Mouse (Mus musculus) midbrain, postnatal 0 days (tissue): ENCODE data around the gene Psmc3. TPM values are rescaled to one million over a fixed set of nuclear protein-coding genes. Genes with fewer than 3 reads are reported as not detected.
A peak's percentile ranks its signal among the peaks of the same experiment; 100 is the strongest.
"Not testable (repeated sequence)": the region's sequence is repeated elsewhere in the genome, so short reads cannot be mapped to it uniquely, and the experiment has no call there.

Experiments used
- ATAC-seq: fragments of 200-750 bp; cut with Nextera tagmentation; 2 replicates; pipeline ENCODE4 v1.8.0; 2017; ENCODE audit warnings: moderate number of reproducible peaks, mild to moderate bottlenecking, moderate TSS enrichment, moderate library complexity; ENCODE audit not compliant: low FRiP score
- DNase-seq: peaks from one replicate; pipeline ENCODE4 v3.0.0-alpha.2; 2015; ENCODE audit warnings: low spot score
- H3K27ac ChIP-seq: fragments of 300-500 bp; sonication (generic); 2 replicates; pipeline ENCODE4 v1.5.1; 2014; ENCODE audit warnings: low read depth, mild to moderate bottlenecking, low read length, mixed read lengths
- H3K27me3 ChIP-seq: fragments of 300-500 bp; sonication (generic); 2 replicates; pipeline ENCODE4 v1.6.1; 2014; ENCODE audit warnings: low read length, control low read depth, mixed read lengths; ENCODE audit not compliant: insufficient read depth
- H3K36me3 ChIP-seq: fragments of 300-500 bp; sonication (generic); 2 replicates; pipeline ENCODE4 v1.6.1; 2014; ENCODE audit warnings: low read length, control low read depth, mixed read lengths; ENCODE audit not compliant: insufficient read depth
- H3K4me1 ChIP-seq: fragments of 300-500 bp; sonication (generic); 2 replicates; pipeline ENCODE4 v1.6.1; 2014; ENCODE audit warnings: mild to moderate bottlenecking, control low read depth, antibody characterized with exemption, low read length, mixed read lengths; ENCODE audit not compliant: insufficient read depth
- H3K4me2 ChIP-seq: fragments of 300-500 bp; sonication (generic); 2 replicates; pipeline ENCODE4 v1.6.1; 2014; ENCODE audit warnings: low read depth, mild to moderate bottlenecking, low read length, mixed read lengths; ENCODE audit not compliant: poor library complexity, severe bottlenecking
- H3K4me3 ChIP-seq: fragments of 300-500 bp; sonication (generic); 2 replicates; pipeline ENCODE4 v1.5.1; 2014; ENCODE audit warnings: low read depth, mild to moderate bottlenecking, low read length, moderate library complexity
- H3K9ac ChIP-seq: fragments of 300-500 bp; sonication (generic); replicated peaks from 2 replicates; pipeline ENCODE4 v1.6.1; 2014; ENCODE audit warnings: mild to moderate bottlenecking, low read length, moderate library complexity, mixed read lengths; ENCODE audit not compliant: poor library complexity, severe bottlenecking
- H3K9me3 ChIP-seq: fragments of 300-500 bp; sonication (generic); 2 replicates; pipeline ENCODE4 v1.6.1; 2016; ENCODE audit warnings: low read length, control low read depth
- CTCF ChIP-seq: IDR thresholded peaks from 2 replicates; pipeline ENCODE4 v1.5.1; 2016; ENCODE audit warnings: antibody characterized with exemption, mild to moderate bottlenecking
- WGBS: fragments of 180-500 bp; shearing (Covaris S2); extraction: QIAGEN DNeasy Blood & Tissue Kit; methylation state at CpG from one replicate; pipeline ENCODE4 v1.1.7; 2014; 5-methylcytosine and 5-hydroxymethylcytosine counted together
- polyA plus RNA-seq: library from polyadenylated mRNA; unstranded; fragments of >200 nt; fragmentation: Nextera tagmentation; extraction: Ambion mirVana; gene quantifications from 2 replicates; pipeline ENCODE4 v1.2.1, GENCODE M21; 2015
- total RNA-seq: library from RNA; depleted of rRNA; stranded (reverse); fragments of >200 nt; gene quantifications from 2 replicates; pipeline ENCODE4 v1.2.3, GENCODE M21; 2014

Gene Psmc3
- total and polyA plus RNA-seq, 2 experiments from 2014 or later = 183 to 245 TPM

DNA sequence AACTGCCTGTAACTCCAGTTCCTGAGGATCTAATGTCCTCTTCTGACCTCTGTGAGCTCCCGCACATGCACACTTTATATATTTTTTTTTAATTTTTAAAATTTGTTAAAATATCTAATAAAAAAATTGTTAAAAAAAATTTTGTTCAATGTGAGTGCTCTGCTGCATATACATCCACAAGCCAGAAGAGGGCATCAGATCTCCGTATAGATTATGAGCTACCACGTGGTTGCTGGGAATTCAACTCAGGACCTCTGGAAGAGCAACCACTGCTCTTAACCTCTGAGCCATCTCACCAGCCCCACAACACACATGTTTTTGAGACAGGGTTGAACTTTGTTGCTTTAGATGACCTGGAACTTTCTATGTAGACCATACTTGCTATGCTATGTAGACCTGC is 20.8 kb upstream of the Psmc3 start:
- Histone ChIP-seq H3K4me1 (no peaks in the 10 kb centered on the region), H3K27ac (no peak overlapping the region), H3K9me3 (no peaks in the 10 kb centered on the region), H3K4me2 (no peak overlapping the region), H3K36me3 (no peaks in the 10 kb centered on the region), H3K4me3 (no peak overlapping the region), H3K9ac (no peak overlapping the region), H3K27me3 (no peaks in the 10 kb centered on the region)
- ATAC-seq = no peak
- WGBS = 18% methylated on average over 3 of the region's 3 CpGs
- no peak for DNase-seq
- TF ChIP-seq CTCF = peak; percentile 35; the same call in 1 of the 2 replicates

DNA sequence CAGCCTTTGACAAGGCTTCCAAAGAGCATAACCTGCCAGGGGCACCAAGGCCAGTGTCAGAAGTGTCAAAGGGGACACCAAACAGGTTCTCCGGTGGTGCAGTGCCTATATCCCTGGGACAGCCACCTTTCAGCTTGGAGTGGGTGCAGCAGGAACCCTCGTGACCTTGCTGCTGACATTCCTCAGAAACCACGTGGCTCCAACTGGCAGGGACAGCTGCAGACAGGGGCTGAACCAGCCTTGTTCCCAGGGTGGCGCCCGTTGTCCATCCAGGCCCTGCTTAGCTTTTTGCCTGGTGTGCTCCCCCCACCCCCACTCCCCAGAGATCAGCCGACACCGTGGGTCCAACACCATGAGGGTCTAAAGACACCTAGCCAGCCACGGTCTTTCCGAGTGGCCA is 18.4 kb upstream of the Psmc3 start, which contains the start of gene Rapsn:
Rapsn (plus strand) TSS at position 236 of the 400 bp plus-strand sequence.
- Histone ChIP-seq H3K9me3 (no peaks in the 10 kb centered on the region), H3K4me1 (no peaks in the 10 kb centered on the region), H3K4me3 (no peak within 1 kb of the TSS), H3K27me3 (no peaks in the 10 kb centered on the region), H3K9ac (no peak within 1 kb of the TSS), H3K4me2 (no peak within 1 kb of the TSS), H3K27ac (no peak within 1 kb of the TSS), H3K36me3 (no peaks in the 10 kb centered on the region)
- no peak for DNase-seq
- 58% methylated on average over 9 of the region's 9 CpGs for WGBS
- ATAC-seq = no peak
- no peak for TF ChIP-seq CTCF

DNA sequence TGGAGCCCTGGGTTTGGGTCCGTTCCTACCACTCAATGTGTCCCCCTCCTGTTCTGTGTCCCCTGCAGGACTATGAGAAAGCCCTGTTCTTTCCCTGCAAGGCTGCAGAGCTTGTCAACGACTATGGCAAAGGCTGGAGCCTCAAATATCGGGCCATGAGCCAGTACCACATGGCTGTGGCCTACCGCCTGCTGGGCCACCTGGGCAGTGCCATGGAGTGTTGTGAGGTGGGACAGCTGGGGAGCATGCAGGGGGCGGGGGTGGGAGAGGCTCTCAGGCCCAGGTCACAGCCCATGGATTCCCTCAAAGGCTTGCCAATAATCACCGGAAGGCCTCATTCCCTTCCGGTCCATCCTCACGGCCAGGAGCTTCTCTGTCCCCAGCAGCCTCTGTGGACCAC is 12.0 kb upstream of the Psmc3 start:
- no peak for TF ChIP-seq CTCF
- Histone ChIP-seq H3K27me3 (no peaks in the 10 kb centered on the region), H3K36me3 (no peaks in the 10 kb centered on the region), H3K9ac (no peak overlapping the region), H3K4me1 (no peaks in the 10 kb centered on the region), H3K4me2 (no peak overlapping the region), H3K4me3 (no peak overlapping the region), H3K27ac (no peak overlapping the region), H3K9me3 (no peaks in the 10 kb centered on the region)
- DNase-seq = no peak
- no peak for ATAC-seq
- 75% methylated on average over 8 of the region's 8 CpGs for WGBS

DNA sequence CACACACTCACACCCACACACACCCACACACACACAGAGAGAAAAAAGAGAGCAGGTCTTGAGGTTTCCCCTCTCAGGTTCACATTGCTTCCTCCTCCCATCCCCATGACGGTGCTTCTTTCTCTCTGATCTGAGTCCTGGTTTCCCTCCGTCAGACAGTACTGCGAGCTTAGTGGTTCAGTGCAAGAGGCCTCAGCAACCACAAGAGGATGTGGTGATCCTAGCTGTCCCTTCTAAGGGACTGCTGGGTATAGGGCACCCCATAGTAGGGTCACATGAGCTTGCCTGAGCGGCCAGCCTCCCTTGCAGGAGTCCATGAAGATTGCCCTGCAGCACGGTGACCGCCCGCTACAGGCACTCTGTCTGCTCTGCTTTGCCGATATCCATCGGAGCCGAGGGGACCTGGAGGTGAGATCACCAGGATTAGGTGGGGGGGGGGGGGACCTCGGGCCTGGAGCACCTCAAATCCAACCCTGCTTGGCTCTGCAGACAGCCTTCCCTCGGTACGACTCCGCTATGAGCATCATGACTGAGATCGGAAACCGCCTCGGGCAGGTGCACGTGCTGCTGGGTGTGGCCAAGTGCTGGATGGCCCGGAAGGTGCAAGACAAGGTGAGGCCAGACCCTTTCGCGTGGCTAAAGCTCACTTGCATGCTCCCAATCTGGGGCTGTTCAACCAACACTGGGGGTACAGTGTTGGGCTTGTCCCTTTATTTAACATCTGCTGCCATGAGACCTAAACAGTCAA is 11.0 kb upstream of the Psmc3 start:
- TF ChIP-seq CTCF = no peak
- DNase-seq (no peak), ATAC-seq (no peak)
- Histone ChIP-seq H3K4me2 (no peak overlapping the region), H3K9me3 (no peaks in the 10 kb centered on the region), H3K27me3 (no peaks in the 10 kb centered on the region), H3K36me3 (no peaks in the 10 kb centered on the region), H3K9ac (no peak overlapping the region), H3K27ac (no peak overlapping the region), H3K4me1 (no peaks in the 10 kb centered on the region), H3K4me3 (no peak overlapping the region)
- 77% methylated on average over 20 of the region's 21 CpGs for WGBS

DNA sequence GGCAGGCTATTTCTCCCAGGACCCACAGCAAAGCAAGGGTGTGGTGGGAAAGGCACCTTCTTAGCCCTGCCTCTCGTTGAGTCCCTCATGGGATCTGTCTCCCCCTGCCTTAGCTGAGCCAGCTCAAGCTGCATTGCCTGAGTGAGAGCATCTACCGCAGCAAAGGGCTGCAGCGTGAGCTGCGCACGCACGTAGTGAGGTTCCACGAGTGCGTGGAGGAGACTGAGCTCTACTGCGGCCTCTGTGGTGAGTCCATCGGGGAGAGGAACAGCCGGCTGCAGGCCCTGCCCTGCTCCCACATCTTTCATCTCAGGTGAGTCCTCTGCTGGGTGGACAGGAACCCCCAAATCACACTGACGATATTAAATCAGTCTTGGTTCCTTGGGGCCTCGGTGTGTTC is 9.1 kb upstream of the Psmc3 start:
- Histone ChIP-seq H3K36me3 (no peaks in the 10 kb centered on the region), H3K27ac (no peak overlapping the region), H3K4me2 (no peak overlapping the region), H3K4me1 (no peaks in the 10 kb centered on the region), H3K9ac (no peak overlapping the region), H3K4me3 (no peak overlapping the region), H3K27me3 (no peaks in the 10 kb centered on the region), H3K9me3 (no peaks in the 10 kb centered on the region)
- DNase-seq (no peak), ATAC-seq (no peak)
- TF ChIP-seq CTCF = no peak
- 79% methylated on average over 13 of the region's 13 CpGs for WGBS

DNA sequence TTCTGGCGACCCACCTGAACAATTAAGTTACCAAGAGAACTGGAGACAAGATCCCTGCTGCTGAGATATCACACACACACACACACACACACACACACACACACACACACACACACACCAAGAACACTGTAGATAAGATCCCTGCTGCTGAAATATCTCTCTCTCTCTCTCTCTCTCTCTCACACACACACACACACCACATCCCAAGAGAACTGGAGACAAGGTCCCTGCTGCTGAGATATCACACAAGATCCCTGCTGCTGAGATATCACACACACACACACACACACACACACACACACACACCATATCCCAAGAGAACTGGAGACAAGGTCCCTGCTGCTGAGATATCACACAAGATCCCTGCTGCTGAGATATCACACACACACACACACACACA is 8.0 kb upstream of the Psmc3 start:
- 91% methylated on average over 1 of the region's 1 CpGs for WGBS
- H3K36me3 ChIP-seq, DNase-seq, H3K27ac ChIP-seq, H3K9me3 ChIP-seq, H3K4me2 ChIP-seq, ATAC-seq, H3K4me3 ChIP-seq, H3K9ac ChIP-seq, H3K4me1 ChIP-seq, H3K27me3 ChIP-seq: not testable (repeated sequence)
